Mouse (Mus musculus) liver, embryonic 15.5 days (tissue): ENCODE data around the gene Hist2h4. TPM values are rescaled to one million over a fixed set of nuclear protein-coding genes. Genes with fewer than 3 reads are reported as not detected.
"Not testable (repeated sequence)": the region's sequence is repeated elsewhere in the genome, so short reads cannot be mapped to it uniquely, and the experiment has no call there.

Experiments
- ATAC-seq: fragments of 200-750 bp; cut with Nextera tagmentation; 2 replicates; pipeline ENCODE4 v1.8.0; 2017; ENCODE audit warnings: moderate number of reproducible peaks, mild to moderate bottlenecking, moderate library complexity; ENCODE audit not compliant: insufficient read depth
- H3K27ac ChIP-seq: fragments of 300-500 bp; sonication (generic); replicated peaks from 2 replicates; pipeline ENCODE4 v1.5.1; 2015; ENCODE audit warnings: mild to moderate bottlenecking, inconsistent platforms
- H3K27me3 ChIP-seq: fragments of 300-500 bp; sonication (generic); 2 replicates; pipeline ENCODE4 v1.6.1; 2015; ENCODE audit warnings: mild to moderate bottlenecking, inconsistent platforms
- H3K36me3 ChIP-seq: fragments of 300-500 bp; sonication (generic); replicated peaks from 2 replicates; pipeline ENCODE4 v1.6.1; 2015; ENCODE audit warnings: moderate library complexity, mild to moderate bottlenecking, inconsistent platforms
- H3K4me1 ChIP-seq: fragments of 300-500 bp; sonication (generic); replicated peaks from 2 replicates; pipeline ENCODE4 v1.6.1; 2015; ENCODE audit warnings: inconsistent platforms
- H3K4me2 ChIP-seq: fragments of 300-500 bp; sonication (generic); 2 replicates; pipeline ENCODE4 v1.6.1; 2015; ENCODE audit warnings: moderate library complexity, mild to moderate bottlenecking, inconsistent platforms
- H3K4me3 ChIP-seq: fragments of 300-500 bp; sonication (generic); replicated peaks from 2 replicates; pipeline ENCODE4 v1.5.1; 2015; ENCODE audit warnings: mild to moderate bottlenecking, inconsistent platforms
- H3K9ac ChIP-seq: fragments of 300-500 bp; sonication (generic); 2 replicates; pipeline ENCODE4 v1.6.1; 2015; ENCODE audit warnings: moderate library complexity, mild to moderate bottlenecking, inconsistent platforms
- H3K9me3 ChIP-seq: fragments of 300-500 bp; sonication (generic); replicated peaks from 2 replicates; pipeline ENCODE4 v1.6.1; 2016; ENCODE audit warnings: inconsistent platforms
- WGBS: fragments of 180-500 bp; shearing (Covaris S2); methylation state at CpG from one replicate; pipeline ENCODE4 v1.1.7; 2015; ENCODE audit warnings: mixed read lengths; ENCODE audit not compliant: insufficient replicate concordance; 5-methylcytosine and 5-hydroxymethylcytosine counted together
- polyA plus RNA-seq: library from polyadenylated mRNA; unstranded; fragments of >200 nt; fragmentation: Nextera tagmentation; extraction: Ambion mirVana; gene quantifications from 2 replicates; pipeline ENCODE4 v1.2.1, GENCODE M21; 2015

Hist2h4 gene
- polyA plus RNA-seq, 1 experiment from 2014 or later = 32.9 TPM

DNA sequence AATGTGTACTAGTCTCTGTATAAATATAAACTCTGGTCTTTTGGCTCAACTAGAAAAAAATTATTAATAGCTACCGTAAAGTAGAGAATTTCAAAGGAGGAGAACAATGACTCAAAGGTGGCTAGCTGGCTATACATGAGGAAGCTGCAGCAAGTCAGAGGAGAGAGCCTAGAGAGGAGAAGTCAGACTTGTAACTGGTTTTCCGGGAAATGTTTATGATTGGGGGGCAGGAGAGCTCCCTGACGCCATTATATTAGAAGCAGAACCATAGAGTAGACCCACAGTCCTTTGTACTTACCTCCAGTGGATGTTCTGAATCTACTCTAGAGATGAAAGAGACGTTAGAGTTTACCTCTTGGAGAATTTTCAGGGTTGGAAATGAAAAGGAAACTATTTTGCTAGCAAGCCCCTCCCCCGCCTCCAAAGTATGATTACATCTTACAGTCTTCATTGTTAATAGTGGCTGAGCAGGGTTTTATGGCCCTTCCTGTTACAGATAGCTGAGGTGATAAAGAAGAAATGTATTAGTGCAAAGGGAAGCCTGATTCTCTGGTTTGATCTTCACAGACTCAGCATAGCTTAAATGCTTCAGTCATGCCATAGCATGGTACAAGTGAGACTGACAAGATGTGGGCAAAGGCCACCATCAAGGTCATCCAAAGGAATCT is 7.1 kb downstream of the Hist2h4 start:
- Histone ChIP-seq H3K4me1 (peaks cover 49% of the 10 kb centered on the region), H3K9ac (no peak overlapping the region), H3K36me3 (no peaks in the 10 kb centered on the region), H3K9me3 (no peaks in the 10 kb centered on the region), H3K4me3 (no peak overlapping the region), H3K4me2 (no peak overlapping the region), H3K27me3 (no peaks in the 10 kb centered on the region), H3K27ac (no peak overlapping the region)
- 53% methylated on average over 5 of the region's 5 CpGs for WGBS
- no peak for ATAC-seq

GRCm38 (mm10) chr3:96254683-96255355 is 8.3 kb downstream of the Hist2h4 start:
- Histone ChIP-seq H3K36me3 (no peaks in the 10 kb centered on the region), H3K27ac (peak overlapping the region; percentile 76), H3K4me2 (peak overlapping the region; percentile 54), H3K4me1 (peaks cover 61% of the 10 kb centered on the region), H3K9me3 (no peaks in the 10 kb centered on the region), H3K4me3 (peak overlapping the region; percentile 18; the same call in 1 of the 2 replicates), H3K27me3 (no peaks in the 10 kb centered on the region), H3K9ac (peak overlapping the region; percentile 36)
- peak; percentile 85 for ATAC-seq
- WGBS = 14% methylated on average over 10 of the region's 10 CpGs

DNA sequence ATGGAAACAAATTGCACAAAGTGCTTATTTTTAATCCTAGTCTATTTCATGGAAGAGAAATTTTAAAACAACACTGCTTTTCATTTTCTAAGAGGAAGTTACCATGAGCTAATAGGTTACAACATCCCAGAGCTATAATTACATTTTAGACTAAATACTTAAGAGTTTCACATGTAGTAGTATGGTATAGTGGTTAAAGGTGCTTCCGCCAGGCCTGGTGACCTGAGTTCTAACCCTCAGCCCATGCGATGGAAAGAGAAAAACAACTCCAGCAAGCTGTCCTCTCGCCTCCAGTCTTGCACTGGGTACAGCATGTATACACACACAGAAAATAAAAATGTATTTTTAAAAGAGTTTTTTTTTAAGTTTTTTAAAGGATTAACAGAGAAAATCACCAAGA is 11.3 kb downstream of the Hist2h4 start:
- H3K9ac ChIP-seq = no peak overlapping the region
- peaks cover 73% of the 10 kb centered on the region for H3K4me1 ChIP-seq
- no peak overlapping the region for H3K4me3 ChIP-seq
- no peaks in the 10 kb centered on the region for H3K27me3 ChIP-seq
- 75% methylated on average over 3 of the region's 3 CpGs for WGBS
- no peaks in the 10 kb centered on the region for H3K9me3 ChIP-seq
- no peak overlapping the region for H3K27ac ChIP-seq
- ATAC-seq = no peak
- H3K36me3 ChIP-seq = no peaks in the 10 kb centered on the region
- no peak overlapping the region for H3K4me2 ChIP-seq

- no peak for ATAC-seq
- H3K27ac ChIP-seq = peak overlapping the region; percentile 96
- peak overlapping the region; percentile 8; the same call in 1 of the 2 replicates for H3K4me3 ChIP-seq
- no peaks in the 10 kb centered on the region for H3K27me3 ChIP-seq
- peaks cover 67% of the 10 kb centered on the region for H3K4me1 ChIP-seq
- peak overlapping the region; percentile 38 for H3K4me2 ChIP-seq
- H3K9me3 ChIP-seq = no peaks in the 10 kb centered on the region
- WGBS = 57% methylated on average over 3 of the region's 3 CpGs
- H3K36me3 ChIP-seq = no peaks in the 10 kb centered on the region
- H3K9ac ChIP-seq = peak overlapping the region; percentile 37; the same call in 1 of the 2 replicates
Observed at GRCm38 (mm10) chr3:96250890-96251289, 12.2 kb downstream of the Hist2h4 start.

DNA sequence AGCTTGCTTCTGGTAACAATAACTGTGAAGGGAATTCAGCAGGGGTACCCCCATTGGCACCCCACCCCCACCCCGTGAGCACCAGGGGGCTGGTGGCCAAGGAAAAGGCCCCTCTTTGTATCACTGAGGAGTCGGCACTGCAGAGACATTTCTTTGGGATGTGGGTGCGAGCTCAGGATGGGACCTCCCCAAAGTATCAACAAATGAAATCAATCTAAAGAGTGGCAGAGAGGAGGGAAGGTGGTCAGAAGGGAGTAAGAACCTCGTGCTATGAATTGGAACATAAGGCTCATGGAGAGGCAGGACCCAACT is 14.1 kb downstream of the Hist2h4 start:
- H3K27me3 ChIP-seq = no peaks in the 10 kb centered on the region
- no peaks in the 10 kb centered on the region for H3K9me3 ChIP-seq
- peak overlapping the region; percentile 62 for H3K4me2 ChIP-seq
- 57% methylated on average over 4 of the region's 4 CpGs for WGBS
- peak overlapping the region; percentile 69 for H3K9ac ChIP-seq
- ATAC-seq = no peak
- no peaks in the 10 kb centered on the region for H3K36me3 ChIP-seq
- H3K27ac ChIP-seq = peak overlapping the region; percentile 96
- peak overlapping the region; percentile 63 for H3K4me3 ChIP-seq
- peaks cover 57% of the 10 kb centered on the region for H3K4me1 ChIP-seq

DNA sequence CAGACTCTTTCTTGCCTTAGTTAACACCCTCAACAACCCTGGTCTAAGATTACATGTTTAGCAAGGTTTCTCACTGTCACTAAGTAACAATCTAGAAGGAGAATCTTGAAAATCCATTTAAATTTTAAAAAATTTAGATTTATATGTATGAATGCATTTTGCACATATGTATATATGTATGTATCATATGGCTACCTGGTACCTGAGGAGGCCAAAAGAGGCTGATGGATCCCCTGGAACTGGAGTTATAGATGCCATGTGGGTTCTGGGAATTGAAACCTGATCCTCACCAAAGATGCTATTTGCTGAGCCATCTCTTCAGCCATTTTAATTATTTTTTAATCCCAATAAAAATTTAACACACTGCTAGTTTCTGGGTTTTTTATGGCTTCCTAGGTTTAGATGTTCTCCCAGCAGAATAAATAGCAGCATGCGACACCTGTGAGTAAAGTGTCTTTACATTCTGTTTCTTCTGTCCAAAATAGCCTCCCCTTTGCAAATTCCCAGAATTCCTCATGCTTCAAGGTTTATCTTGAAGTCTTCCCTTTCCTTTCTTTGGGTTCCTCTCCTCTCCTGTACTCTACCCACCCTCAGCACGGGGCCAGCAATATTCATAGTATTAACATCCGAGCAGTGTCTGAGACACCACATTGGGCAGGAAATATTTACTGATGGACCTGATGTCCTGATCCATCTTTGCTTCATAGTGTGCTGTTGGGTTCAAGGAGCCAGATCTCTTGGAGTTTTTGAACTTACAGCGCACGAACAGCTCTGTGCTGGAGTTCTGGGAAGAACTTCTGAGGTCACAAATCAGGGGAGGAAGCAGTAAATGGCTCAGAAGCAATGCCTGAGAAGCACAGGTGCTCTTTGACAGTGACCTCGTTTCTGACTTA is 14.7 kb downstream of the Hist2h4 start:
- Histone ChIP-seq H3K9ac (peak overlapping the region; percentile 69), H3K4me3 (peak overlapping the region; percentile 63), H3K4me1 (peaks cover 57% of the 10 kb centered on the region), H3K27ac (peak overlapping the region; percentile 96), H3K4me2 (peak overlapping the region; percentile 62), H3K9me3 (no peaks in the 10 kb centered on the region), H3K36me3 (no peaks in the 10 kb centered on the region), H3K27me3 (no peaks in the 10 kb centered on the region)
- WGBS = 41% methylated on average over 6 of the region's 6 CpGs
- no peak for ATAC-seq

DNA sequence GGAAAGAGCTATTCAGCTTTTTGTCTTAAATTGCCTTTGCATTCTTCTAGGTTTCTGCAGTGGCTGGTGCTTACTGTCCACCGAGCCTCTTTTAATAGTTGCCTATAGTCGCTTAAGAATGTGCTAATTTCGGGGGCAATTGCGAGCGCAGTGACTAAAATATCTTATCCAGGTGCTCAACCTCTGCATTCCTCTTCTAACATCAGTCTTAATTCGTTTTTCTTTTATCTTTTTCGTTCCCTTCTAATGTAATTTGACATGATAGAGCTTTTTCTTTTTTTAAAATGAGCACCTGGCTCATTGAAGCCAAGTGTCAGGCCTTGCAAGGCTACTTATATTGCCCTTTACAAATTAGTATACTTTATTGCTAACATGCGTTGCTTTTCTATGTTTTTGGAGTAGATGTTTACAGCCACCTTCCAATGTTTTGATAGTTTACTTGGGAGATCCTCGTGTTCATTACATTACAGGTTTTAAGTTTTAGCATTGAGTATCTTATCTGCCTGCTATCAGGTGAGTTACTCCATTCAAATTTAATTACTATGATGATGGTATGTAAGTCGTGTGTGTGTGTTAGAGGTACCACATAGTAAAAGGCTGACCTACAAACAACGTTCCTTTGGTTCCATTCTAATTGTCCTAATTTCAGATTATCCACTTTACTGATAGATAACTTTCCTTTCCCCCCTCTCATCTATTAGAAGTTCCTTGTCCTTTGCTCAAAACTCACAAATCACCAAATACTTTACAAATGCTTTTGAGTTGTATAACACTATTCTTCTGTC is 15.6 kb downstream of the Hist2h4 start:
- H3K9ac ChIP-seq = peak overlapping the region; percentile 69
- peak overlapping the region; percentile 96 for H3K27ac ChIP-seq
- H3K4me1 ChIP-seq = peaks cover 60% of the 10 kb centered on the region
- no peaks in the 10 kb centered on the region for H3K36me3 ChIP-seq
- peak overlapping the region; percentile 62 for H3K4me2 ChIP-seq
- H3K9me3 ChIP-seq = no peaks in the 10 kb centered on the region
- H3K4me3 ChIP-seq = peak overlapping the region; percentile 63
- WGBS = 1% methylated on average over 11 of the region's 11 CpGs
- no peak for ATAC-seq
- no peaks in the 10 kb centered on the region for H3K27me3 ChIP-seq

GRCm38 (mm10) chr3:96246427-96246856 is 16.7 kb downstream of the Hist2h4 start, which contains the start of gene Hist2h3c1:
Hist2h3c1 (plus strand) TSS chr3:96246685.
- peak within 1 kb of the TSS; percentile 96 for H3K27ac ChIP-seq
- peak within 1 kb of the TSS; percentile 62 for H3K4me2 ChIP-seq
- H3K4me1 ChIP-seq = peaks cover 64% of the 10 kb centered on the region
- ATAC-seq = peak; percentile 82
- WGBS = 0% methylated on average over 11 of the region's 47 CpGs
- H3K4me3 ChIP-seq = peak within 1 kb of the TSS; percentile 63
- not testable (repeated sequence) for H3K9me3 ChIP-seq, H3K36me3 ChIP-seq, H3K27me3 ChIP-seq
- H3K9ac ChIP-seq = peak within 1 kb of the TSS; percentile 69

GRCm38 (mm10) chr3:96246018-96246417 is 17.1 kb downstream of the Hist2h4 start:
- ATAC-seq = peak; percentile 56
- not testable (repeated sequence) for H3K9ac ChIP-seq, H3K9me3 ChIP-seq, H3K4me2 ChIP-seq, H3K27me3 ChIP-seq, H3K36me3 ChIP-seq
- WGBS = under 1% methylated on average over 11 of the region's 21 CpGs
- peaks cover 64% of the 10 kb centered on the region for H3K4me1 ChIP-seq
- H3K4me3 ChIP-seq = peak overlapping the region; percentile 44
- H3K27ac ChIP-seq = peak overlapping the region; percentile 90

- H3K4me3 ChIP-seq = peak within 1 kb of the TSS; percentile 63
- peak within 1 kb of the TSS; percentile 98 for H3K27ac ChIP-seq
- under 1% methylated on average over 45 of the region's 88 CpGs for WGBS
- not testable (repeated sequence) for H3K9me3 ChIP-seq, H3K27me3 ChIP-seq, H3K36me3 ChIP-seq
- ATAC-seq = peak; percentile 65
- H3K4me1 ChIP-seq = peaks cover 60% of the 10 kb centered on the region
- peak within 1 kb of the TSS; percentile 90 for H3K9ac ChIP-seq
- peak within 1 kb of the TSS; percentile 80 for H3K4me2 ChIP-seq
Observed at GRCm38 (mm10) chr3:96245003-96245886, 17.9 kb downstream of the Hist2h4 start, which contains the start of gene Hist2h2aa1. Hist2h2aa1 (plus strand) TSS chr3:96245497.
